Mouse (Mus musculus) intestine, postnatal 0 days (tissue): Measurements from ENCODE around the gene Coro2a. TPM values are rescaled to one million over a fixed set of nuclear protein-coding genes. Genes with fewer than 3 reads are reported as not detected.

Experiments used
- ATAC-seq: fragments of 200-750 bp; cut with Nextera tagmentation; 2 replicates; pipeline ENCODE4 v1.8.0; 2017; ENCODE audit warnings: mild to moderate bottlenecking, moderate TSS enrichment, moderate library complexity
- H3K27ac ChIP-seq: fragments of 300-500 bp; sonication (generic); 2 replicates; pipeline ENCODE4 v1.5.1; 2014; ENCODE audit warnings: mild to moderate bottlenecking, low read depth, low read length, moderate library complexity
- H3K27me3 ChIP-seq: fragments of 300-500 bp; sonication (generic); replicated peaks from 2 replicates; pipeline ENCODE4 v1.6.1; 2014; ENCODE audit warnings: low read length, mixed read lengths; ENCODE audit not compliant: control insufficient read depth, insufficient read depth
- H3K36me3 ChIP-seq: fragments of 300-500 bp; sonication (generic); 2 replicates; pipeline ENCODE4 v1.6.1; 2014; ENCODE audit warnings: mild to moderate bottlenecking, moderate library complexity; ENCODE audit not compliant: control insufficient read depth, insufficient read depth
- H3K4me1 ChIP-seq: fragments of 300-500 bp; sonication (generic); replicated peaks from 2 replicates; pipeline ENCODE4 v1.6.1; 2014; ENCODE audit warnings: antibody characterized with exemption, low read length, mixed read lengths; ENCODE audit not compliant: control insufficient read depth, insufficient read depth
- H3K4me2 ChIP-seq: fragments of 300-500 bp; sonication (generic); replicated peaks from 2 replicates; pipeline ENCODE4 v1.6.1; 2014; ENCODE audit warnings: low read depth, mild to moderate bottlenecking, moderate library complexity
- H3K4me3 ChIP-seq: fragments of 300-500 bp; sonication (generic); 2 replicates; pipeline ENCODE4 v1.5.1; 2014; ENCODE audit warnings: low read depth, low read length
- H3K9ac ChIP-seq: fragments of 300-500 bp; sonication (generic); 2 replicates; pipeline ENCODE4 v1.6.1; 2014; ENCODE audit warnings: mild to moderate bottlenecking, low read depth, low read length
- H3K9me3 ChIP-seq: fragments of 300-500 bp; sonication (generic); 2 replicates; pipeline ENCODE4 v1.6.1; 2016; ENCODE audit warnings: mixed run types; ENCODE audit not compliant: control insufficient read depth
- CTCF ChIP-seq: sonication (generic); IDR thresholded peaks from 2 replicates; pipeline ENCODE4 v1.5.1; 2016; ENCODE audit warnings: low read depth, mild to moderate bottlenecking, control low read depth, antibody characterized with exemption, moderate library complexity
- WGBS: fragments of 180-500 bp; shearing (Covaris S2); extraction: QIAGEN DNeasy Blood & Tissue Kit; methylation state at CpG from one replicate; pipeline ENCODE4 v1.1.7; 2014; 5-methylcytosine and 5-hydroxymethylcytosine counted together
- polyA plus RNA-seq: library from polyadenylated mRNA; unstranded; fragments of >200 nt; fragmentation: Nextera tagmentation; extraction: Ambion mirVana; gene quantifications from 2 replicates; pipeline ENCODE4 v1.2.1, GENCODE M21; 2015

Coro2a gene
- polyA plus RNA-seq, 1 experiment from 2014 or later = 53.0 TPM

DNA sequence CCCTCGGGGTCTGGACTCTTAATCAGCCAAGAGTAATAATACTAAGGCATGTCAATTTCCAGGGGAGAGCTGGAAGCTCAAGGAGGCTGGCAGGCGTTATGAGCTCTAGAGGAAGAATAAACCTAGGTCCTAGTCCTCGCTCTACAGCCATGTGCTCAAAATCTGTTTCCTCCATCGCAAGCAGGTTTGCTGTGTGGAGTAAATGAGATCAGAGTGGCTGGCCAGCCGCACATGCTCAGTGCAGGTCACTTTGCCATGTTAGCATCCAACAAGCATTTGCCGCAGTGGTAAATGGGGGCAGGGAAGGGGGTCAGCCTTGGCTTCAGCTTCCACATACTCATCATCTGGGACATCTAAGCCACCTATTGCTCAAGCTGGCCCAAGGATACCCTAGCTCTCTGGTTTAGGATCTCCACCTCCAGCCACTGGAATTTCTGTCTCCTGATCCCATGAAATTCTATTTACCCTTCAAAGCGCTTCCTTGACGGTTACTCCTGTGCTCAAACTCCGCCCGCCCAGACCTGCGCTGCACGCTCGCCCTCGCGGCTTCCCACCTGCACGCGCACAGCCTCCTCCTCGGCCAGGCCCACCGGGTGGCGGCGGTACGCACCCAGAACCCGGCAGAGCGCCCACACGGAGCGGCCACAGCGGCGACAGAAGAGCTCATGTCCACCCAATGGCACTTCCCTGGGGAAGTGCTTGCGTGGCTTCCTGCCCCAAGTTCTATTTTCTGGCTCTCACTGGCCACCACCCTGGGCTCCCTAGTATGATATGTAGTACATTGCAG is 67.9 kb downstream of the Coro2a start:
- no peaks in the 10 kb centered on the region for H3K9me3 ChIP-seq
- peak overlapping the region; percentile 84 for H3K27ac ChIP-seq
- peak overlapping the region; percentile 86 for H3K4me2 ChIP-seq
- 0 out of 2 replicates have a peak, but pooled peaks cover 3% of the 10 kb centered on the region for H3K4me1 ChIP-seq
- peak overlapping the region; percentile 72 for H3K4me3 ChIP-seq
- H3K27me3 ChIP-seq = 0 out of 2 replicates have a peak, but pooled peaks cover 4% of the 10 kb centered on the region
- H3K9ac ChIP-seq = peak overlapping the region; percentile 37; the same call in 1 of the 2 replicates
- WGBS = 9% methylated on average over 29 of the region's 29 CpGs
- ATAC-seq = 0 out of 2 replicates have a peak, but pooled peaks have one; percentile 23
- TF ChIP-seq CTCF = peak; percentile 35; the same call in 1 of the 2 replicates
- H3K36me3 ChIP-seq = peaks cover 11% of the 10 kb centered on the region; the same call in 1 of the 2 replicates

DNA sequence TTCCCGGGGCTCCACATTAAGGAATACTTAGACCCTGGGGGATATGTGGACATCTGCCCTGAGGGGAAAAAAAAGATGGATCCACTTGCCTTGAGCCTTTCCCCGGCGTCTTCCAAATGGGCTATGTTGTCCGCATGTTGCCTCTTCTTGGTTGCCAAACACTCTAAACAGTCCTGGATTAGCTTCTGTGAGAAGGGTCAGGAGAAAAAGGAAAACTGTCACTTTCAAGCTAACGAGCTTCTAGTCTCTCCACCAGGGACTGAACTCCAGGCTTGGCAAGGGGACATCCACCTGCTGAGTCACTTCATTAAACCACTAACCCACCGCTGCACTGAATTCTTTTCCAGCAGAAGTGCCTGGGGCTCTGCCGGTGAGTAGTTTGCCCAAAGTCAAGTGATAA is 69.1 kb downstream of the Coro2a start:
- no peak for ATAC-seq
- Histone ChIP-seq H3K4me1 (0 out of 2 replicates have a peak, but pooled peaks cover 3% of the 10 kb centered on the region), H3K27me3 (0 out of 2 replicates have a peak, but pooled peaks cover 4% of the 10 kb centered on the region), H3K9me3 (no peaks in the 10 kb centered on the region), H3K27ac (no peak overlapping the region), H3K9ac (no peak overlapping the region), H3K4me2 (no peak overlapping the region), H3K4me3 (no peak overlapping the region), H3K36me3 (no peaks in the 10 kb centered on the region)
- WGBS = 88% methylated on average over 7 of the region's 7 CpGs
- TF ChIP-seq CTCF = no peak

DNA sequence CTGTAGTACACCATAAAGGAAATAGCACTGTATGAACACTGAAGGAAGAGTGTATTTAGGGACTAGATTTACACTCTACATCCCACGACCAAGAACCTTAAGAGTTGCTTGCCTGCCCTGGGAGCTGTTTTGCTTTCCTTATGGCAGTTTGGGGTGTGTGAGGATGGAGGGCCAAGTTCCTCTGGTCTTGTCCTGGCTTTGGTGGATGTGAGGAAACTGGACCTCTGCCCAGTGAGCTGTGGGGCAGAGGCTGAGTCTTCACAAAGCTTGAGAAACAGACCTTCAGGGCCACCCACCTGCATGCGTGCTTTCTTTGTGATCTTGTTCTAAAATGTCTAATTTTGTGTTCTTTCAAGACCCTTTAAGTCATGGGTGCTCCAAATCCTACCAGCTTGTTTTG is 69.5 kb downstream of the Coro2a start:
- Histone ChIP-seq H3K36me3 (no peaks in the 10 kb centered on the region), H3K9me3 (no peaks in the 10 kb centered on the region), H3K4me2 (no peak overlapping the region), H3K27ac (no peak overlapping the region), H3K4me3 (no peak overlapping the region), H3K27me3 (0 out of 2 replicates have a peak, but pooled peaks cover 4% of the 10 kb centered on the region), H3K4me1 (0 out of 2 replicates have a peak, but pooled peaks cover 3% of the 10 kb centered on the region), H3K9ac (no peak overlapping the region)
- no peak for TF ChIP-seq CTCF
- no peak for ATAC-seq
- whole genome bisulfite sequencing = 83% methylated on average over 2 of the region's 2 CpGs

DNA sequence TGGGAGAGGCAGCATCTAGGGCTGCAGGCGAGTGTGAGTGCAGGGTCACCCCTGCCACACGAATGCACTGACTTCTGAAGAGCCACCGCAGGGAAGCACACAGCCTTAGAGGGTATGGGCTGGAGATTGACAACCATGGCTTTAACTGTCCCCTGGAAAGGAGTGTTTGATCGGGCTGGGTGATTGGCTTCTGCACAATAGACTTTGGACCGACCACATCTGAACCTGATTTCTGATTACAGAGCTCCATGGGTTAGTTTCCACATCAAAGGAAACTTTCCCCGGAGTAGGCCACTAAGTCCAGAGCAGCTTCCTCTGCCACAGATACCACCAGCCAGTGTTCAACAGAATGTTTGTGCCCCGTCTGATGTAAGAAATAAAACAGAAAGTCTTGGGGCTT is 72.3 kb downstream of the Coro2a start:
- H3K9me3 ChIP-seq = no peaks in the 10 kb centered on the region
- no peak overlapping the region for H3K9ac ChIP-seq
- H3K27me3 ChIP-seq = 0 out of 2 replicates have a peak, but pooled peaks cover 4% of the 10 kb centered on the region
- H3K4me1 ChIP-seq = 0 out of 2 replicates have a peak, but pooled peaks cover 3% of the 10 kb centered on the region
- H3K4me3 ChIP-seq = no peak overlapping the region
- ATAC-seq = peak; percentile 52
- no peak for TF ChIP-seq CTCF
- peak overlapping the region; percentile 15; the same call in 1 of the 2 replicates for H3K27ac ChIP-seq
- 0 out of 2 replicates have a peak overlapping the region, but pooled peaks have one; percentile 17 for H3K4me2 ChIP-seq
- no peaks in the 10 kb centered on the region for H3K36me3 ChIP-seq
- 33% methylated on average over 7 of the region's 7 CpGs for WGBS

DNA sequence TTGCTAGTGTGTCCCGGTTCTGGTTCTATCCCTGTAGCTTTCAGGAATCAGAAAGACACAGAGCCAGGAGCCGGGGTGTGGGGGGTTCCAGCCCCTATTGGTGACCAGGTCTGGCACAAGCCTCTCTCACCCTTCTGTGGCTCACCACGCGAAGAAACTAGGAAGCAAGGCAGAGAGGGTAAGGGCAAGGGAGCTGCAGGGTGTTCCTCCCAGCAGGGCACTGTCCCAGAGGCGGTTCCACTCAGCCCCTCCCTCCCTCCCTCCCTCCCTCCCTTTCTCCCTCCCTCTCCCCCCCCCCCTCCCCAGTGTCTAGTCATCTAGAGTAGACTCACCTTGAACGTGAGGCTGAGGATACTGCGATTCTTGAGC is 74.5 kb downstream of the Coro2a start:
- TF ChIP-seq CTCF = no peak
- H3K27me3 ChIP-seq = no peaks in the 10 kb centered on the region
- no peaks in the 10 kb centered on the region for H3K9me3 ChIP-seq
- peaks cover 9% of the 10 kb centered on the region for H3K36me3 ChIP-seq
- H3K4me3 ChIP-seq = peak overlapping the region; percentile 29
- peak overlapping the region; percentile 40; the same call in 1 of the 2 replicates for H3K9ac ChIP-seq
- ATAC-seq = peak; percentile 50
- no peak overlapping the region for H3K27ac ChIP-seq
- 0 out of 2 replicates have a peak, but pooled peaks cover 3% of the 10 kb centered on the region for H3K4me1 ChIP-seq
- 5% methylated on average over 7 of the region's 7 CpGs for WGBS
- peak overlapping the region; percentile 69 for H3K4me2 ChIP-seq

DNA sequence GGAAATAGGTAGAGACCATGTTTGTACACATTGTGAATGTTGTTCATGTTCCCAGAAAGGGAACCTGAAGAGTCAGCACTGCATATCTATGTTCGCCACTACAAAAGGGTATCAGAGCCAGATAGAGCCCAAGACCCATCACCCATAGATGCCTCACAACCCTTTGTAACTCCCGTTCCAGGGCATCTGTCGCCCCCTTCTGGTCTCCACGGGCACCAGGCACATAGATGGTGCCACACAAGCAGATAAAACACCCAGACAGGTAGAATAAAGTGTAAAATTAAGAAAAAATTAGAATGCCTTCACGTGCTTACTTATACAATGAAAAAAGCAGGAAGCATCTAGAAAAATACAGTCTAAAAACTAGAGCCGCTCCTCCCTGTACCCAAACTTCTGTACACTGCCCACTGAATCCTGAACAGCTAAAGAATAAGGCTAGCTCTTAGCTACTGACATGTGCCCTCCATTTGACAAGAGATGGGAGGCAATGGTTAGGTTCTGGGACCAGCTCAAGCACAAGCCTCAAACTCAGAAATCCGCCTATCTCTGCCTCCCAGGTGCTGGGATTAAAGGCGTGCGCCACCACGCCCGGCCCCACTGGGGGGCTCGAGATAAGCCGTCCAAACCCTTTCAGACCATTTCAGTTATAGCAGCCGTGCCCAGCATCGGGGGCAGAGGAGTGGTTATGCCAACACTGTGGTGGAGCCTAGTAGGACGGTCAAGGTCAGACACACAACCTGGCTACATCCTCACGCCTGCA is 75.0 kb downstream of the Coro2a start:
- peak; percentile 67 for TF ChIP-seq CTCF
- Histone ChIP-seq H3K9ac (0 out of 2 replicates have a peak overlapping the region, but pooled peaks have one; percentile 40), H3K27me3 (no peaks in the 10 kb centered on the region), H3K9me3 (no peaks in the 10 kb centered on the region), H3K4me1 (0 out of 2 replicates have a peak, but pooled peaks cover 3% of the 10 kb centered on the region), H3K36me3 (peaks cover 14% of the 10 kb centered on the region), H3K4me3 (peak overlapping the region; percentile 29), H3K4me2 (peak overlapping the region; percentile 69), H3K27ac (no peak overlapping the region)
- 39% methylated on average over 17 of the region's 17 CpGs for WGBS
- peak; percentile 17 for ATAC-seq
